Comparison of ENCODE assay signal across 17 mouse cellular contexts in genomic region chr5:122399871-122400270, GRCm38 (mm10). TPM values are rescaled to one million over a fixed set of nuclear protein-coding genes. Genes with fewer than 3 reads are reported as not detected.
A peak's percentile ranks its signal among the peaks of the same experiment; 100 is the strongest.
DNase-seq lines count a peak whose midpoint lies in the region; ATAC-seq and TF ChIP-seq lines count a peak whose summit lies in the region.
"Had no signal": no experiment of that assay in that cellular context is flagged by ENCODE, and none has a peak within 500 bp of the region (broad histone marks: within the 10 kb centered on the region; RNA-seq: fewer than 3 reads in every experiment).

No protein-coding gene starts in this region.

- no peak overlapping the region for H3K4me2 ChIP-seq in heart, postnatal 0 days (ENCODE audit: low read depth, low read length)
- no peak overlapping the region for H3K4me2 ChIP-seq in stomach, embryonic 14.5 days (replicated peaks; ENCODE audit: low read depth, low read length)
- no peak overlapping the region for H3K4me2 ChIP-seq in stomach, postnatal 0 days (replicated peaks; ENCODE audit: low read depth)
- no peak overlapping the region for H3K4me2 ChIP-seq in stomach, embryonic 16.5 days (ENCODE audit: low read depth, low read length)
- H3K4me2 ChIP-seq: forebrain, embryonic 13.5 days; limb, embryonic 12.5 days; liver, embryonic 11.5 days; midbrain, embryonic 13.5 days; neural tube, embryonic 13.5 days had no signal

- H3K27ac ChIP-seq in heart, postnatal 0 days (ENCODE audit: low read depth), result 0 out of 2 replicates have a peak overlapping the region, but pooled peaks have one; percentile 52
- peak overlapping the region; percentile 30; the same call in 1 of the 2 replicates for H3K27ac ChIP-seq in stomach, embryonic 14.5 days (ENCODE audit: low read length)
- H3K27ac ChIP-seq in stomach, postnatal 0 days (replicated peaks), result no peak overlapping the region
- H3K27ac ChIP-seq in stomach, embryonic 16.5 days (ENCODE audit: low read length), result peak overlapping the region; percentile 66; the same call in 1 of the 2 replicates
- H3K27ac ChIP-seq: forebrain, embryonic 13.5 days; limb, embryonic 12.5 days; midbrain, embryonic 13.5 days; neural tube, embryonic 13.5 days had no signal

- TF ChIP-seq EP300 in heart, postnatal 0 days (IDR thresholded peaks at IDR 0.05; ENCODE audit: low read depth), result no peak
- no peak for TF ChIP-seq EP300 in stomach, postnatal 0 days (optimal IDR thresholded peaks at IDR 0.05)

- H3K4me3 ChIP-seq in heart, postnatal 0 days (ENCODE audit: low read depth, low read length), result no peak overlapping the region
- no peak overlapping the region for H3K4me3 ChIP-seq in stomach, embryonic 14.5 days (ENCODE audit: low read depth, low read length)
- H3K4me3 ChIP-seq in stomach, postnatal 0 days (ENCODE audit: low read depth, low read length), result no peak overlapping the region
- no peak overlapping the region for H3K4me3 ChIP-seq in stomach, embryonic 16.5 days (replicated peaks; ENCODE audit: low read length)
- H3K4me3 ChIP-seq: forebrain, embryonic 13.5 days; limb, embryonic 12.5 days; midbrain, embryonic 13.5 days; neural tube, embryonic 13.5 days had no signal

- no peaks in the 10 kb centered on the region for H3K27me3 ChIP-seq in heart, postnatal 0 days (ENCODE audit: control insufficient read depth, insufficient read depth, low read length)
- H3K27me3 ChIP-seq in stomach, embryonic 14.5 days (ENCODE audit: control insufficient read depth, insufficient read depth, low read length), result no peaks in the 10 kb centered on the region
- no peaks in the 10 kb centered on the region for H3K27me3 ChIP-seq in stomach, postnatal 0 days (ENCODE audit: control insufficient read depth, insufficient read depth, low read length)
- H3K27me3 ChIP-seq in stomach, embryonic 16.5 days (ENCODE audit: control insufficient read depth, insufficient read depth, low read length), result no peaks in the 10 kb centered on the region
- H3K27me3 ChIP-seq: forebrain, embryonic 13.5 days; limb, embryonic 12.5 days; midbrain, embryonic 13.5 days; neural tube, embryonic 13.5 days had no signal

- no peaks in the 10 kb centered on the region for H3K9me3 ChIP-seq in heart, postnatal 0 days (replicated peaks; ENCODE audit: control insufficient read depth, low read length)
- no peaks in the 10 kb centered on the region for H3K9me3 ChIP-seq in stomach, embryonic 14.5 days (ENCODE audit: control insufficient read depth, low read depth, low read length)
- no peaks in the 10 kb centered on the region for H3K9me3 ChIP-seq in stomach, postnatal 0 days (ENCODE audit: control insufficient read depth, low read length)
- no peaks in the 10 kb centered on the region for H3K9me3 ChIP-seq in stomach, embryonic 16.5 days (replicated peaks; ENCODE audit: control insufficient read depth, low read length)
- H3K9me3 ChIP-seq: forebrain, embryonic 13.5 days; limb, embryonic 12.5 days; midbrain, embryonic 13.5 days; neural tube, embryonic 13.5 days had no signal

- H3K9ac ChIP-seq in heart, postnatal 0 days (replicated peaks; ENCODE audit: low read depth, low read length), result 0 out of 2 replicates have a peak overlapping the region, but pooled peaks have one; percentile 1
- no peak overlapping the region for H3K9ac ChIP-seq in stomach, embryonic 14.5 days (replicated peaks; ENCODE audit: low read depth, low read length)
- no peak overlapping the region for H3K9ac ChIP-seq in stomach, postnatal 0 days (ENCODE audit: low read length)
- H3K9ac ChIP-seq in stomach, embryonic 16.5 days (ENCODE audit: low read length), result no peak overlapping the region
- H3K9ac ChIP-seq: forebrain, embryonic 13.5 days; limb, embryonic 12.5 days; midbrain, embryonic 13.5 days; neural tube, embryonic 13.5 days had no signal

- H3K4me1 ChIP-seq in heart, postnatal 0 days (ENCODE audit: control insufficient read depth, insufficient read depth), result peaks cover 31% of the 10 kb centered on the region
- 0 out of 2 replicates have a peak, but pooled peaks cover 4% of the 10 kb centered on the region for H3K4me1 ChIP-seq in stomach, embryonic 14.5 days (ENCODE audit: control insufficient read depth, insufficient read depth, low read length)
- H3K4me1 ChIP-seq in stomach, postnatal 0 days (replicated peaks; ENCODE audit: control insufficient read depth, insufficient read depth), result no peaks in the 10 kb centered on the region
- peaks cover 15% of the 10 kb centered on the region for H3K4me1 ChIP-seq in stomach, embryonic 16.5 days (ENCODE audit: control insufficient read depth, insufficient read depth, low read length)
- H3K4me1 ChIP-seq: forebrain, embryonic 13.5 days; limb, embryonic 12.5 days; neural tube, embryonic 13.5 days had no signal

- peak; percentile 30 to 44 for DNase-seq in heart, adult 18-20 months
- no peak for DNase-seq in heart, postnatal 36 days
- no peak for DNase-seq in heart, postnatal 0 days (ENCODE audit: low spot score)
- DNase-seq in heart, adult 8-10 months (ENCODE audit: low spot score), result no peak
- DNase-seq in stomach, postnatal 0 days (ENCODE audit: low spot score), result no peak
- DNase-seq in cerebellum, postnatal 36 days, result no peak
- DNase-seq: cerebellum, adult 2 months; thymus, adult 2 months; thymus, postnatal 36 days had no signal

- intact Hi-C loops in heart, postnatal 36 days (cut with DNase I), result loop anchor here (2.0 to 5.0 kb wide), 2 partner anchors 27 to 327 kb away; partner anchors contain the start of gene Fam216a

- ATAC-seq in heart, postnatal 0 days (ENCODE audit: insufficient read depth, low read depth), result no peak
- ATAC-seq in stomach, embryonic 14.5 days (ENCODE audit: insufficient number of reproducible peaks, insufficient read depth, low FRiP score, low read depth), result no peak
- ATAC-seq in stomach, postnatal 0 days (ENCODE audit: low FRiP score, low TSS enrichment), result no peak
- no peak for ATAC-seq in stomach, embryonic 16.5 days (ENCODE audit: insufficient read depth, low FRiP score)
- ATAC-seq: forebrain, embryonic 13.5 days; hindbrain, embryonic 16.5 days; midbrain, embryonic 13.5 days had no signal

- peaks cover 37% of the 10 kb centered on the region for H3K36me3 ChIP-seq in heart, postnatal 0 days (replicated peaks; ENCODE audit: control insufficient read depth, insufficient read depth, low read length)
- H3K36me3 ChIP-seq in stomach, embryonic 14.5 days (ENCODE audit: control insufficient read depth, insufficient read depth, low read length), result peaks cover 44% of the 10 kb centered on the region
- peaks cover 29% of the 10 kb centered on the region for H3K36me3 ChIP-seq in stomach, postnatal 0 days (ENCODE audit: control insufficient read depth, insufficient read depth, low read length)
- H3K36me3 ChIP-seq in stomach, embryonic 16.5 days (ENCODE audit: control insufficient read depth, insufficient read depth, low read length), result peaks cover 20% of the 10 kb centered on the region

- 83% methylated on average over 8 of the region's 8 CpGs for WGBS in heart, postnatal 0 days
- 69% methylated on average over 8 of the region's 8 CpGs for WGBS in stomach, embryonic 14.5 days
- 74% methylated on average over 8 of the region's 8 CpGs for WGBS in stomach, postnatal 0 days
- 79% methylated on average over 8 of the region's 8 CpGs for WGBS in stomach, embryonic 16.5 days

- no peak for TF ChIP-seq CTCF in heart, postnatal 0 days (IDR thresholded peaks at IDR 0.05; ENCODE audit: low read depth)
- no peak for TF ChIP-seq CTCF in stomach, postnatal 0 days (IDR thresholded peaks at IDR 0.05; ENCODE audit: low read depth)

RNA-seq across cellular contexts. Expression of gene Arpc3, which starts 8.2 kb away (rescaled TPM):
- total RNA-seq in heart, adult 18-20 months (2021), result 10 to 100 TPM; 92.8 to 97.7 TPM
- total RNA-seq in heart, postnatal 36 days (2021), result 100 to 1,000 TPM in 1 of 2 experiments, 10 to 100 TPM in 1; 99.6 to 103 TPM
- 157 and 179 TPM in 2 replicates for total RNA-seq in heart, postnatal 0 days (2014; rRNA removed; ENCODE audit: low replicate concordance)
- 97.2 and 106 TPM in 2 replicates for polyA plus RNA-seq in heart, postnatal 0 days (2015; fragmentation: Nextera tagmentation; extraction: Ambion mirVana)
- 10 to 100 TPM; 84.9 to 93.6 (median 88.1) TPM for total RNA-seq in heart, adult 8-10 months (2022)
- 43.4 and 49.9 TPM in 2 replicates for polyA plus RNA-seq in stomach, embryonic 14.5 days (2014; fragmentation: Nextera tagmentation; extraction: Ambion mirVana)
- 147 TPM in 2 replicates for polyA plus RNA-seq in stomach, postnatal 0 days (2015; fragmentation: Nextera tagmentation; extraction: Ambion mirVana)
- polyA plus RNA-seq in stomach, embryonic 16.5 days (2015; fragmentation: Nextera tagmentation; extraction: Ambion mirVana), result 161 and 164 TPM in 2 replicates

RNA-seq across cellular contexts. Expression of gene Anapc7, which starts 21.6 kb away (rescaled TPM):
- total RNA-seq in heart, adult 18-20 months (2021), result 10 to 100 TPM; 31.8 to 32.4 TPM
- 10 to 100 TPM; 31.7 to 35.1 TPM for total RNA-seq in heart, postnatal 36 days (2021)
- total RNA-seq in heart, postnatal 0 days (2014; rRNA removed; ENCODE audit: low replicate concordance), result 30.1 and 38.9 TPM in 2 replicates
- 33.1 and 36.9 TPM in 2 replicates for polyA plus RNA-seq in heart, postnatal 0 days (2015; fragmentation: Nextera tagmentation; extraction: Ambion mirVana)
- total RNA-seq in heart, adult 8-10 months (2022), result 10 to 100 TPM; 30.2 to 35.9 (median 33.9) TPM
- polyA plus RNA-seq in stomach, embryonic 14.5 days (2014; fragmentation: Nextera tagmentation; extraction: Ambion mirVana), result 23.3 and 29.4 TPM in 2 replicates
- 20.7 and 21.7 TPM in 2 replicates for polyA plus RNA-seq in stomach, postnatal 0 days (2015; fragmentation: Nextera tagmentation; extraction: Ambion mirVana)
- 38.5 and 41.3 TPM in 2 replicates for polyA plus RNA-seq in stomach, embryonic 16.5 days (2015; fragmentation: Nextera tagmentation; extraction: Ambion mirVana)

RNA-seq across cellular contexts. Expression of gene Fam216a, which starts 27.7 kb away (rescaled TPM):
- 10 to 100 TPM in 1 of 2 experiments, 1 to 10 TPM in 1; 9.7 to 11.9 TPM for total RNA-seq in heart, adult 18-20 months (2021)
- total RNA-seq in heart, postnatal 36 days (2021), result 10 to 100 TPM; 11.7 to 14.7 TPM
- total RNA-seq in heart, postnatal 0 days (2014; rRNA removed; ENCODE audit: low replicate concordance), result 21.8 and 40.7 TPM in 2 replicates
- polyA plus RNA-seq in heart, postnatal 0 days (2015; fragmentation: Nextera tagmentation; extraction: Ambion mirVana), result 30.5 and 31.8 TPM in 2 replicates
- total RNA-seq in heart, adult 8-10 months (2022), result 10 to 100 TPM; 11.6 to 14.3 (median 12.7) TPM
- 62.9 and 64.7 TPM in 2 replicates for polyA plus RNA-seq in stomach, embryonic 14.5 days (2014; fragmentation: Nextera tagmentation; extraction: Ambion mirVana)
- 23.8 and 26.0 TPM in 2 replicates for polyA plus RNA-seq in stomach, postnatal 0 days (2015; fragmentation: Nextera tagmentation; extraction: Ambion mirVana)
- polyA plus RNA-seq in stomach, embryonic 16.5 days (2015; fragmentation: Nextera tagmentation; extraction: Ambion mirVana), result 35.4 and 35.8 TPM in 2 replicates

RNA-seq across cellular contexts. Expression of gene Gpn3, which starts 28.2 kb away (rescaled TPM):
- 10 to 100 TPM; 31.8 to 33.0 TPM for total RNA-seq in heart, adult 18-20 months (2021)
- total RNA-seq in heart, postnatal 36 days (2021), result 10 to 100 TPM; 26.6 to 30.6 TPM
- 28.5 and 50.9 TPM in 2 replicates for total RNA-seq in heart, postnatal 0 days (2014; rRNA removed; ENCODE audit: low replicate concordance)
- polyA plus RNA-seq in heart, postnatal 0 days (2015; fragmentation: Nextera tagmentation; extraction: Ambion mirVana), result 42.9 and 48.7 TPM in 2 replicates
- total RNA-seq in heart, adult 8-10 months (2022), result 10 to 100 TPM; 25.3 to 32.1 (median 30.4) TPM
- 65.7 and 67.0 TPM in 2 replicates for polyA plus RNA-seq in stomach, embryonic 14.5 days (2014; fragmentation: Nextera tagmentation; extraction: Ambion mirVana)
- 40.5 and 41.5 TPM in 2 replicates for polyA plus RNA-seq in stomach, postnatal 0 days (2015; fragmentation: Nextera tagmentation; extraction: Ambion mirVana)
- polyA plus RNA-seq in stomach, embryonic 16.5 days (2015; fragmentation: Nextera tagmentation; extraction: Ambion mirVana), result 57.0 and 57.9 TPM in 2 replicates

RNA-seq across cellular contexts. Expression of gene Vps29, which starts 45.7 kb away (rescaled TPM):
- total RNA-seq in heart, adult 18-20 months (2021), result 100 to 1,000 TPM in 1 of 2 experiments, 10 to 100 TPM in 1; 99.3 to 111 TPM
- 10 to 100 TPM; 94.4 to 97.5 TPM for total RNA-seq in heart, postnatal 36 days (2021)
- 84.0 and 92.5 TPM in 2 replicates for total RNA-seq in heart, postnatal 0 days (2014; rRNA removed; ENCODE audit: low replicate concordance)
- 184 and 206 TPM in 2 replicates for polyA plus RNA-seq in heart, postnatal 0 days (2015; fragmentation: Nextera tagmentation; extraction: Ambion mirVana)
- total RNA-seq in heart, adult 8-10 months (2022), result 100 to 1,000 TPM in 2 of 4 experiments, 10 to 100 TPM in 2; 91.9 to 113 (median 101) TPM
- 209 and 221 TPM in 2 replicates for polyA plus RNA-seq in stomach, embryonic 14.5 days (2014; fragmentation: Nextera tagmentation; extraction: Ambion mirVana)
- 187 and 191 TPM in 2 replicates for polyA plus RNA-seq in stomach, postnatal 0 days (2015; fragmentation: Nextera tagmentation; extraction: Ambion mirVana)
- polyA plus RNA-seq in stomach, embryonic 16.5 days (2015; fragmentation: Nextera tagmentation; extraction: Ambion mirVana), result 203 and 220 TPM in 2 replicates

Comparison
In these comparisons a context has a peak if more than half of its experiments do, and no peak if none do; other contexts are left out.
1. DNase-seq: peak in heart, adult 18-20 months (2 of 2); none in heart, postnatal 36 days (0 of 2), heart, postnatal 0 days (single experiment), heart, adult 8-10 months (single experiment), stomach, postnatal 0 days (single experiment) and cerebellum, postnatal 36 days (0 of 2).